Mouse (Mus musculus): ENCODE data around the gene Vinac1. TPM values are rescaled to one million over a fixed set of nuclear protein-coding genes. Genes with fewer than 3 reads are reported as not detected.

Vinac1 gene
- polyA plus RNA-seq, 1 experiment from 2014 or later: 0.18 TPM

DNA sequence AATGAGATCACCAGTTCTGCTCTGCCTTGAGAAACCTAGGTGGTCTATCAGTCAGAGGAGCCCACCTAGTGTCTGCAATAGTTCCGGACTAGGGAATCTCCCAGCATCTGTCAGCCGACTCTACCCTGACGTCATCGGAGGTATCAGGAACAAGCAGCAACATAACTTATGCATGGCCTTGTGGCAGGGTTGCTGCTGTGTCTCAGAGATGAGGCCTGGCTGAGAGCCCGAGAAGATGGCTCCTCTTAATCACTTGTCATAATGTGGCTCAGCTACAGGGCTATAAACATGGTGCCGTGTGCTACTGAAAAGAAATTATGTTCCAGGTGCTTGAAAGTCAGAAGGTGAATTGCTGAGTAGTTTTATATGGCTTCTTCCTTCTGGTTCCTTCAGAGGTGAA is 7.8 kb upstream of the Vinac1 start:
- Histone ChIP-seq H3K9me3 (ENCODE audit: control insufficient read depth, low read length) (peaks cover 14% of the 10 kb centered on the region; the same call in 1 of the 2 replicates), H3K36me3 (ENCODE audit: control insufficient read depth, insufficient read depth, low read length) (no peaks in the 10 kb centered on the region), H3K4me2 (ENCODE audit: low read depth, low read length) (no peak overlapping the region), H3K4me1 (ENCODE audit: control insufficient read depth, insufficient read depth, low read length) (no peaks in the 10 kb centered on the region), H3K27ac (replicated peaks; ENCODE audit: low read depth, low read length) (no peak overlapping the region), H3K27me3 (replicated peaks; ENCODE audit: control insufficient read depth, insufficient read depth, low read length) (no peaks in the 10 kb centered on the region), H3K4me3 (ENCODE audit: low read depth, low read length) (no peak overlapping the region), H3K9ac (ENCODE audit: low read depth, low read length) (no peak overlapping the region)
- WGBS: 86% methylated on average over 6 of the region's 6 CpGs
- ATAC-seq (ENCODE audit: low read depth) (no peak), DNase-seq (ENCODE audit: low spot score) (no peak)

DNA sequence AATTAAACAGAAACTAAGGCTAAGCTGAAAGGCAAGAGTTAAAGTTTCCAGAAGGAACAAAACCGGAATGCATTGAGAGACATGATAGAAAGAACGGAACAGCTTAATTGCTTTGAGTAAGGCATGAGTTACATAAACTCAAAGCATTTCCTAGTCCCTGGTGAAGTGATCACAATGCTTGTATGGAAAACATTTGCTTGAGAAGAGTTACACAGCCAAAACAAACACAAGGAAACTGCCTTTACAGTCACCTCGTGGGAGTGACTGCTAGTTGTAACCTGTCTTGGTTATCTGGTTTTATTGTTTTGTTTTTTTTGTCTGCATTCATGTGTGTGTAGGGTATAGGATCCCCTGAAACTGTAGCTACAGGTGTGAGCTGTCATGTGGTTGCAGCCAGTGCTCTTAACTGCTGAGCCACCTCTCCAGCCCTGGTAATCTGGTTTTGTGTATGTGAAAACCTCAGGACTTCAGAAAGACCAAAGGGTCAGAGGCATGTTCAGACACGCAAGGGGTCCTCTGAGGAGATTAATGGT is 4.5 kb upstream of the Vinac1 start:
- H3K4me1 ChIP-seq (ENCODE audit: control insufficient read depth, insufficient read depth, low read length): no peaks in the 10 kb centered on the region
- no peak overlapping the region for H3K9ac ChIP-seq (ENCODE audit: low read depth, low read length)
- peak; percentile 23 for DNase-seq (ENCODE audit: low spot score)
- H3K4me3 ChIP-seq (ENCODE audit: low read depth, low read length): no peak overlapping the region
- ATAC-seq (ENCODE audit: low read depth): no peak
- 0 out of 2 replicates have a peak, but pooled peaks cover 6% of the 10 kb centered on the region for H3K9me3 ChIP-seq (ENCODE audit: control insufficient read depth, low read length)
- 41% methylated on average over 4 of the region's 4 CpGs for WGBS
- no peak overlapping the region for H3K4me2 ChIP-seq (ENCODE audit: low read depth, low read length)
- no peak overlapping the region for H3K27ac ChIP-seq (replicated peaks; ENCODE audit: low read depth, low read length)
- H3K27me3 ChIP-seq (replicated peaks; ENCODE audit: control insufficient read depth, insufficient read depth, low read length): no peaks in the 10 kb centered on the region
- no peaks in the 10 kb centered on the region for H3K36me3 ChIP-seq (ENCODE audit: control insufficient read depth, insufficient read depth, low read length)

DNA sequence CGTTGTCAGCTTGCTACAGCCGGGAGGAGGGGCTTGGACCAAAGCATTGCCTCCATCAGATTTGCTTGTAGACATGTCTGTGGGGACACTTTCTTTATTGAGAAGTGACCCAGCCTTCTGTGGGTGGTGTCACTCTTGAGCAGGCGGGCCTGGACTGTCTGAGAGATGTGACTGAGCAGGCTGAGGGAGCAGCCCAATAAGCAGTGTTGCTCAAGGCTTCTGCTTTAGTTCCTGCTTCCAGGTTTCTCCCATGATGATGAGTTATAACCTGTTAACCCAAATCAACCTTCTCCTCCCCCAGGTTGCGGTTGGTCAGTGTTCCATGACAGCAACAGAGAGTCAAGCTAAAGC is 1.2 kb downstream of the Vinac1 start:
- Histone ChIP-seq H3K4me2 (ENCODE audit: low read depth, low read length) (no peak overlapping the region), H3K27me3 (replicated peaks; ENCODE audit: control insufficient read depth, insufficient read depth, low read length) (no peaks in the 10 kb centered on the region), H3K9me3 (ENCODE audit: control insufficient read depth, low read length) (no peaks in the 10 kb centered on the region), H3K4me3 (ENCODE audit: low read depth, low read length) (no peak overlapping the region), H3K4me1 (ENCODE audit: control insufficient read depth, insufficient read depth, low read length) (no peaks in the 10 kb centered on the region), H3K9ac (ENCODE audit: low read depth, low read length) (no peak overlapping the region), H3K36me3 (ENCODE audit: control insufficient read depth, insufficient read depth, low read length) (no peaks in the 10 kb centered on the region), H3K27ac (replicated peaks; ENCODE audit: low read depth, low read length) (no peak overlapping the region)
- ATAC-seq (ENCODE audit: low read depth): no peak
- 84% methylated on average over 4 of the region's 4 CpGs for WGBS
- no peak for DNase-seq (ENCODE audit: low spot score)

GRCm38 (mm10) chr2:129046172-129046845 is 1.7 kb downstream of the Vinac1 start:
- no peaks in the 10 kb centered on the region for H3K4me1 ChIP-seq (ENCODE audit: control insufficient read depth, insufficient read depth, low read length)
- DNase-seq (ENCODE audit: low spot score): no peak
- ATAC-seq (ENCODE audit: low read depth): no peak
- no peak overlapping the region for H3K4me2 ChIP-seq (ENCODE audit: low read depth, low read length)
- no peak overlapping the region for H3K9ac ChIP-seq (ENCODE audit: low read depth, low read length)
- H3K4me3 ChIP-seq (ENCODE audit: low read depth, low read length): no peak overlapping the region
- no peaks in the 10 kb centered on the region for H3K9me3 ChIP-seq (ENCODE audit: control insufficient read depth, low read length)
- no peaks in the 10 kb centered on the region for H3K27me3 ChIP-seq (replicated peaks; ENCODE audit: control insufficient read depth, insufficient read depth, low read length)
- no peaks in the 10 kb centered on the region for H3K36me3 ChIP-seq (ENCODE audit: control insufficient read depth, insufficient read depth, low read length)
- WGBS: 72% methylated on average over 6 of the region's 6 CpGs
- H3K27ac ChIP-seq (replicated peaks; ENCODE audit: low read depth, low read length): no peak overlapping the region

DNA sequence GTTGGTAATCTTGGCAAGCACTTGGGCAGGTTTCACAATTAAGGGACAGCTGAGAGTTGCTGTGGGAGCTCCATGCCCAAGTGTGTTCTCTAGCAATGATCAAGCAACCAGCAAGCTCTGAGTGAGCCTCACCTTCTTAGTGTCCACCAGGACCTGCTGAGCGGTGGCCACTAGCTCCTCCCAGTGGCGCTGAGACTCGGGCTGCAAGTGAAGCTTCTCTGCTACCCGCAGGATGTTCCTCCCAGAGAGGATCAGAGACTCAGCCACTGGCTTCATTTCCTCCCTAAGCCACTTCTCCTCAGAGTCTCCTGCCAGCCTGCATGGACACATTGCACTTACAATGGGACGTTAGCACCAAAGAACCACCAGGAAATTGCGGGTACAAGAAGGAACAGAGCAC is 7.4 kb downstream of the Vinac1 start:
- 34% methylated on average over 6 of the region's 6 CpGs for WGBS
- Histone ChIP-seq H3K27ac (replicated peaks; ENCODE audit: low read depth, low read length) (no peak overlapping the region), H3K4me1 (ENCODE audit: control insufficient read depth, insufficient read depth, low read length) (peaks cover 3% of the 10 kb centered on the region; the same call in 1 of the 2 replicates), H3K4me2 (ENCODE audit: low read depth, low read length) (no peak overlapping the region), H3K27me3 (replicated peaks; ENCODE audit: control insufficient read depth, insufficient read depth, low read length) (peaks cover 37% of the 10 kb centered on the region), H3K36me3 (ENCODE audit: control insufficient read depth, insufficient read depth, low read length) (no peaks in the 10 kb centered on the region), H3K9ac (ENCODE audit: low read depth, low read length) (no peak overlapping the region), H3K4me3 (ENCODE audit: low read depth, low read length) (no peak overlapping the region), H3K9me3 (ENCODE audit: control insufficient read depth, low read length) (no peaks in the 10 kb centered on the region)
- no peak for DNase-seq (ENCODE audit: low spot score)
- no peak for ATAC-seq (ENCODE audit: low read depth)

DNA sequence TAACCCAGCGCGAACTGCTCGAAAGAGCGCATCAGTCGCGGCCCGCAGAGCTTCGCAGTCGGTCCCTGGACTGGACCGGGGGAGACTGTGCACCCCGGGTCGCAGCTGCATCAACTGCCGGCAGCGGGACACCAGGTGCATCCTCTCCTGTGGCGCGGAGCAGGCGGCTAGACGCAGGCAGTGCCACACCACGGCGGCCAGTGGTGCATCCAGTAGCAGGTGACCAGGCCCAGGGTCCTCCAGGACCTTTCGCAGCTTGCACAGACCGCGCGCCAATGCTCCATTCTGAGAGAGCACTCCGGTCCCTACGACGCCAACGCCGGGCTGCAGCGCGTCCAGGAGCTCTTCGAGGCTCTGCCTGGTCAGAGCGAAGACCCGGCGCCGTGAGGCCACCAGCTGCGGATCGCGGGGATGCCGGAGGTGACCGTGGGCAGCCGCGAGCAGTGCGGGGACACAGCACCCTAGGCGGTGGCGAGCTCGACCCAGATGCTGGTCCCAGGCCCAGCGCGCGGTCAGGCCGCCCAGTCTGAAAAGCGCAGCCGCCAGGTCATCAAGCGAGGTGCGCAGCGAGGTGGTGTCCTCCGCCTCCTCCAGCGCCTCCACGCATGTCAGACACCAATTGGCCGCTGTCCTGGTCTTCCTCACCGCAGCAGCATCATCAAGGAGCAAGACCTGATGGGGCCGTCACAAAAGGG is 8.9 kb downstream of the Vinac1 start:
- H3K9me3 ChIP-seq (ENCODE audit: control insufficient read depth, low read length): no peaks in the 10 kb centered on the region
- H3K4me3 ChIP-seq (ENCODE audit: low read depth, low read length): peak overlapping the region; percentile 47
- H3K9ac ChIP-seq (ENCODE audit: low read depth, low read length): peak overlapping the region; percentile 52
- WGBS: 5% methylated on average over 53 of the region's 62 CpGs
- peak overlapping the region; percentile 91 for H3K4me2 ChIP-seq (ENCODE audit: low read depth, low read length)
- H3K4me1 ChIP-seq (ENCODE audit: control insufficient read depth, insufficient read depth, low read length): peaks cover 3% of the 10 kb centered on the region; the same call in 1 of the 2 replicates
- no peak overlapping the region for H3K27ac ChIP-seq (replicated peaks; ENCODE audit: low read depth, low read length)
- peak; percentile 71; the same call in 1 of the 2 replicates for ATAC-seq (ENCODE audit: low read depth)
- DNase-seq (ENCODE audit: low spot score): peak; percentile 23
- peaks cover 37% of the 10 kb centered on the region for H3K27me3 ChIP-seq (replicated peaks; ENCODE audit: control insufficient read depth, insufficient read depth, low read length)
- H3K36me3 ChIP-seq (ENCODE audit: control insufficient read depth, insufficient read depth, low read length): no peaks in the 10 kb centered on the region

- Histone ChIP-seq H3K36me3 (ENCODE audit: control insufficient read depth, insufficient read depth, low read length) (no peaks in the 10 kb centered on the region), H3K27ac (replicated peaks; ENCODE audit: low read depth, low read length) (no peak overlapping the region), H3K27me3 (replicated peaks; ENCODE audit: control insufficient read depth, insufficient read depth, low read length) (peaks cover 37% of the 10 kb centered on the region), H3K9ac (ENCODE audit: low read depth, low read length) (peak overlapping the region; percentile 52), H3K4me3 (ENCODE audit: low read depth, low read length) (peak overlapping the region; percentile 47), H3K4me2 (ENCODE audit: low read depth, low read length) (peak overlapping the region; percentile 91), H3K9me3 (ENCODE audit: control insufficient read depth, low read length) (no peaks in the 10 kb centered on the region), H3K4me1 (ENCODE audit: control insufficient read depth, insufficient read depth, low read length) (peaks cover 3% of the 10 kb centered on the region; the same call in 1 of the 2 replicates)
- WGBS: 26% methylated on average over 15 of the region's 15 CpGs
- DNase-seq (ENCODE audit: low spot score) (no peak), ATAC-seq (ENCODE audit: low read depth) (no peak)
These were observed 9.5 kb downstream of the Vinac1 start for GRCm38 (mm10) chr2:129038426-129038936.

DNA sequence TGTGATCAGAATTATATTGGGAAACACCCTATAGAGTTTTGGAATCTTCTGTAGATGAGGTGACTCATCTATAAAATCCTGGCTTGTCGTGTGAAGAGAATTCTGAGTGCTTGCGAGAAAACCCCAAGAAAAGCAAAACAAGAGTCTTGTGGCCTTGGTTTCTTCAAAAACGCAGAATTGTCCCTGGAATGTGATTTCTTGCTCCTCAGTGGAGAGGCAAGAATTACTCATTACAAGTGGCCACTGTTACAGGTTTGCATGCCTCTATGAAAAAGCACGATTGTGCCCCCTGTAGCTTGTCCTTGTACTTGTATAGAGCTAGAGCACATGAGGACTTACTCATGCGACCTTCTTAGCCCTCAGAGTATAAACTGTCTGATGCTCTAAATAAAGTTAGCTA is 12.6 kb downstream of the Vinac1 start:
- Histone ChIP-seq H3K9me3 (ENCODE audit: control insufficient read depth, low read length) (no peaks in the 10 kb centered on the region), H3K27ac (replicated peaks; ENCODE audit: low read depth, low read length) (no peak overlapping the region), H3K27me3 (replicated peaks; ENCODE audit: control insufficient read depth, insufficient read depth, low read length) (peaks cover 33% of the 10 kb centered on the region), H3K36me3 (ENCODE audit: control insufficient read depth, insufficient read depth, low read length) (no peaks in the 10 kb centered on the region), H3K4me2 (ENCODE audit: low read depth, low read length) (no peak overlapping the region), H3K4me3 (ENCODE audit: low read depth, low read length) (no peak overlapping the region), H3K9ac (ENCODE audit: low read depth, low read length) (no peak overlapping the region), H3K4me1 (ENCODE audit: control insufficient read depth, insufficient read depth, low read length) (peaks cover 3% of the 10 kb centered on the region; the same call in 1 of the 2 replicates)
- no peak for ATAC-seq (ENCODE audit: low read depth)
- WGBS: 79% methylated on average over 5 of the region's 5 CpGs
- no peak for DNase-seq (ENCODE audit: low spot score)

All from embryonic facial prominence, embryonic 14.5 days (tissue).